Mouse (Mus musculus): Measurements from ENCODE around the gene Cfap221. TPM values are rescaled to one million over a fixed set of nuclear protein-coding genes. Genes with fewer than 3 reads are reported as not detected.
A peak's percentile ranks its signal among the peaks of the same experiment; 100 is the strongest.

Gene Cfap221
- polyA plus RNA-seq, 1 experiment from 2014 or later, result 0.32 TPM

GRCm38 (mm10) chr1:119893600-119893999 lies 103.4 kb downstream of the Cfap221 start:
- no peak for ATAC-seq (ENCODE audit: low FRiP score)
- no peaks in the 10 kb centered on the region for H3K27me3 ChIP-seq (ENCODE audit: control insufficient read depth, insufficient read depth, low read length)
- no peaks in the 10 kb centered on the region for H3K4me1 ChIP-seq (replicated peaks; ENCODE audit: control insufficient read depth, insufficient read depth, low read length)
- no peaks in the 10 kb centered on the region for H3K9me3 ChIP-seq (ENCODE audit: control insufficient read depth, low read length)
- 86% methylated on average over 3 of the region's 3 CpGs for WGBS
- no peak for DNase-seq (ENCODE audit: low spot score)
- H3K4me2 ChIP-seq (replicated peaks), result no peak overlapping the region
- no peak overlapping the region for H3K27ac ChIP-seq
- H3K36me3 ChIP-seq (replicated peaks; ENCODE audit: control insufficient read depth, insufficient read depth), result no peaks in the 10 kb centered on the region
- no peak overlapping the region for H3K4me3 ChIP-seq (replicated peaks; ENCODE audit: low read length)
- H3K9ac ChIP-seq, result no peak overlapping the region

GRCm38 (mm10) chr1:119892933-119893332 lies 104.1 kb downstream of the Cfap221 start:
- Histone ChIP-seq H3K9me3 (ENCODE audit: control insufficient read depth, low read length) (no peaks in the 10 kb centered on the region), H3K9ac (no peak overlapping the region), H3K27me3 (ENCODE audit: control insufficient read depth, insufficient read depth, low read length) (no peaks in the 10 kb centered on the region), H3K36me3 (replicated peaks; ENCODE audit: control insufficient read depth, insufficient read depth) (no peaks in the 10 kb centered on the region), H3K27ac (no peak overlapping the region), H3K4me1 (replicated peaks; ENCODE audit: control insufficient read depth, insufficient read depth, low read length) (no peaks in the 10 kb centered on the region), H3K4me2 (replicated peaks) (no peak overlapping the region), H3K4me3 (replicated peaks; ENCODE audit: low read length) (no peak overlapping the region)
- DNase-seq (ENCODE audit: low spot score) (no peak), ATAC-seq (ENCODE audit: low FRiP score) (no peak)
- 74% methylated on average over 6 of the region's 6 CpGs for WGBS

DNA sequence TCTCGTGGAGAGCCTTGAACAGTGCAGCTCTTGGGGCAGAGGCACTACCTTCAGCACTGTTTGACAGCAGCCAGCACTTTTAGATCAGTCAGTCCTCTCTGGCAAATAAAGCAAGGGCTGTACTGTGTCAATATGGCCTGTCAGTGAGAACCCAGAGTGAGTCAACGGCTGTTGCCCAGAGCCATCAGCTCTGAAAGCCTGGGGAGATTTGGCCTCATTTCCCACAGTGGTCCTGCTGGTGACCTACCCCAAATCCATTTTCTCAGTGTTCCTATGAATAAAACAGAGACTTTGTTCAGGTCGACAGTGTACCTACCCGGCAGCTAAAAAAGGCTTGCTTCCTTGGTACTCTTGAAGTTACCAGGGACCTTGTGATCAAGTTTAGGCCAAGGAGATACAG lies 105.2 kb downstream of the Cfap221 start:
- Histone ChIP-seq H3K4me3 (replicated peaks; ENCODE audit: low read length) (no peak overlapping the region), H3K36me3 (replicated peaks; ENCODE audit: control insufficient read depth, insufficient read depth) (no peaks in the 10 kb centered on the region), H3K4me1 (replicated peaks; ENCODE audit: control insufficient read depth, insufficient read depth, low read length) (no peaks in the 10 kb centered on the region), H3K27me3 (ENCODE audit: control insufficient read depth, insufficient read depth, low read length) (no peaks in the 10 kb centered on the region), H3K9me3 (ENCODE audit: control insufficient read depth, low read length) (no peaks in the 10 kb centered on the region), H3K27ac (no peak overlapping the region), H3K4me2 (replicated peaks) (no peak overlapping the region), H3K9ac (no peak overlapping the region)
- no peak for ATAC-seq (ENCODE audit: low FRiP score)
- WGBS, result 67% methylated on average over 4 of the region's 4 CpGs
- DNase-seq (ENCODE audit: low spot score), result no peak

GRCm38 (mm10) chr1:119891149-119891548 lies 105.9 kb downstream of the Cfap221 start:
- DNase-seq (ENCODE audit: low spot score) (no peak), ATAC-seq (ENCODE audit: low FRiP score) (no peak)
- Histone ChIP-seq H3K4me2 (replicated peaks) (no peak overlapping the region), H3K9ac (no peak overlapping the region), H3K4me1 (replicated peaks; ENCODE audit: control insufficient read depth, insufficient read depth, low read length) (no peaks in the 10 kb centered on the region), H3K27ac (no peak overlapping the region), H3K4me3 (replicated peaks; ENCODE audit: low read length) (no peak overlapping the region), H3K27me3 (ENCODE audit: control insufficient read depth, insufficient read depth, low read length) (no peaks in the 10 kb centered on the region), H3K9me3 (ENCODE audit: control insufficient read depth, low read length) (no peaks in the 10 kb centered on the region), H3K36me3 (replicated peaks; ENCODE audit: control insufficient read depth, insufficient read depth) (no peaks in the 10 kb centered on the region)
- 91% methylated on average over 9 of the region's 9 CpGs for WGBS

- Histone ChIP-seq H3K27ac (no peak overlapping the region), H3K4me1 (replicated peaks; ENCODE audit: control insufficient read depth, insufficient read depth, low read length) (no peaks in the 10 kb centered on the region), H3K36me3 (replicated peaks; ENCODE audit: control insufficient read depth, insufficient read depth) (no peaks in the 10 kb centered on the region), H3K4me2 (replicated peaks) (no peak overlapping the region), H3K9ac (no peak overlapping the region), H3K9me3 (ENCODE audit: control insufficient read depth, low read length) (no peaks in the 10 kb centered on the region), H3K4me3 (replicated peaks; ENCODE audit: low read length) (no peak overlapping the region), H3K27me3 (ENCODE audit: control insufficient read depth, insufficient read depth, low read length) (no peaks in the 10 kb centered on the region)
- DNase-seq (ENCODE audit: low spot score) (no peak), ATAC-seq (ENCODE audit: low FRiP score) (no peak)
- WGBS, result 82% methylated on average over 16 of the region's 16 CpGs
These were observed 107.7 kb downstream of the Cfap221 start for GRCm38 (mm10) chr1:119889347-119889746.

DNA sequence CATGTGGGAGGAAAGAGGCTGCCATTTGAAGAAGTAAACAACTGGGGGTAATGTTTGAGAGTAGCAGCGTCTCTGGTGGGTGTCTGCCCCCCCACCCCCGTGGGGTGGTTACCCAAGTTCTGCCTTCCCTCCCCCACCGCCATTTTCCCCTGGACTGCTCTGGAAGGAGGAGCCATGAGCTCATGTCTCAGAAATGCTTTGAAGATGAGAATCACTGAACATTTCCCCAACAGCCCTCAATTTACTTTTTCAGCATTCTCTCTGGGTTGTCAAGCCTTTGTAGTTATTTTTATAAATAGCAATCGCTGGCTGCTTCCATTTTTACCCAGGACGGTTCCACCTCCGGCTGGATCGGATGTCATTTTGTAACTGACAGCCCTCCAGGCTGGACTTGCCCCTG lies 110.7 kb downstream of the Cfap221 start:
- Histone ChIP-seq H3K27ac (no peak overlapping the region), H3K4me3 (replicated peaks; ENCODE audit: low read length) (no peak overlapping the region), H3K9me3 (ENCODE audit: control insufficient read depth, low read length) (no peaks in the 10 kb centered on the region), H3K4me2 (replicated peaks) (no peak overlapping the region), H3K9ac (no peak overlapping the region), H3K4me1 (replicated peaks; ENCODE audit: control insufficient read depth, insufficient read depth, low read length) (no peaks in the 10 kb centered on the region), H3K36me3 (replicated peaks; ENCODE audit: control insufficient read depth, insufficient read depth) (no peaks in the 10 kb centered on the region), H3K27me3 (ENCODE audit: control insufficient read depth, insufficient read depth, low read length) (no peaks in the 10 kb centered on the region)
- DNase-seq (ENCODE audit: low spot score) (no peak), ATAC-seq (ENCODE audit: low FRiP score) (no peak)
- WGBS, result 81% methylated on average over 7 of the region's 7 CpGs

GRCm38 (mm10) chr1:119884272-119884671 lies 112.8 kb downstream of the Cfap221 start:
- WGBS, result 87% methylated on average over 3 of the region's 3 CpGs
- no peak for ATAC-seq (ENCODE audit: low FRiP score)
- H3K4me3 ChIP-seq (replicated peaks; ENCODE audit: low read length), result no peak overlapping the region
- no peak overlapping the region for H3K27ac ChIP-seq
- H3K27me3 ChIP-seq (ENCODE audit: control insufficient read depth, insufficient read depth, low read length), result no peaks in the 10 kb centered on the region
- no peak overlapping the region for H3K4me2 ChIP-seq (replicated peaks)
- no peak for DNase-seq (ENCODE audit: low spot score)
- no peak overlapping the region for H3K9ac ChIP-seq
- H3K36me3 ChIP-seq (replicated peaks; ENCODE audit: control insufficient read depth, insufficient read depth), result no peaks in the 10 kb centered on the region
- no peaks in the 10 kb centered on the region for H3K9me3 ChIP-seq (ENCODE audit: control insufficient read depth, low read length)
- 0 out of 2 replicates have a peak, but pooled peaks cover 3% of the 10 kb centered on the region for H3K4me1 ChIP-seq (replicated peaks; ENCODE audit: control insufficient read depth, insufficient read depth, low read length)

- Histone ChIP-seq H3K27ac (peak overlapping the region; percentile 51), H3K9me3 (ENCODE audit: control insufficient read depth, low read length) (no peaks in the 10 kb centered on the region), H3K4me3 (replicated peaks; ENCODE audit: low read length) (no peak overlapping the region), H3K4me2 (replicated peaks) (no peak overlapping the region), H3K36me3 (replicated peaks; ENCODE audit: control insufficient read depth, insufficient read depth) (no peaks in the 10 kb centered on the region), H3K27me3 (ENCODE audit: control insufficient read depth, insufficient read depth, low read length) (no peaks in the 10 kb centered on the region), H3K4me1 (replicated peaks; ENCODE audit: control insufficient read depth, insufficient read depth, low read length) (0 out of 2 replicates have a peak, but pooled peaks cover 5% of the 10 kb centered on the region), H3K9ac (no peak overlapping the region)
- 58% methylated on average over 7 of the region's 7 CpGs for WGBS
- peak; percentile 76; the same call in 1 of the 2 replicates for ATAC-seq (ENCODE audit: low FRiP score)
- DNase-seq (ENCODE audit: low spot score), result peak; percentile 47
These were observed 118.1 kb downstream of the Cfap221 start for GRCm38 (mm10) chr1:119878909-119879308.

DNA sequence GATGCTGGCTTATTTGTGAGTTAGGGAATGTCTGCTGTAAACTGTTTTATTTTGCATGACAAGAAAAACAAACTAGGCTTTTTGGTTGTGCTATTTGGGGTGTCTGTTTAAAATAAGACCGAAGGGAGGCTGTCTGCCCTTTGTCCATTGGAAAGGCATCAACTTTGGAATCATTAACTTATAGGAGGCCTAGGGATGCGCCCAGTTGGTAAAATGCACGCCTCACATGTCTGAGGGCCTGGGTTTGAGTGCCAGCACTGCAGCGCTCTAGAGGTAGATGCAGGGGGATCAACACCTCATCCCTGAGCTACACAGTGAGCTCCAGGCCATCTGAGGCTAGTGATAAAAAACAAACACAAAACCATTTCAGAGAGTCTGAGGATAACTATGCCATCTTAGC lies 119.6 kb downstream of the Cfap221 start:
- no peaks in the 10 kb centered on the region for H3K27me3 ChIP-seq (ENCODE audit: control insufficient read depth, insufficient read depth, low read length)
- H3K9ac ChIP-seq, result no peak overlapping the region
- no peaks in the 10 kb centered on the region for H3K9me3 ChIP-seq (ENCODE audit: control insufficient read depth, low read length)
- WGBS, result 87% methylated on average over 4 of the region's 4 CpGs
- no peaks in the 10 kb centered on the region for H3K36me3 ChIP-seq (replicated peaks; ENCODE audit: control insufficient read depth, insufficient read depth)
- ATAC-seq (ENCODE audit: low FRiP score) (no peak), DNase-seq (ENCODE audit: low spot score) (no peak)
- no peak overlapping the region for H3K4me2 ChIP-seq (replicated peaks)
- H3K4me1 ChIP-seq (replicated peaks; ENCODE audit: control insufficient read depth, insufficient read depth, low read length), result 0 out of 2 replicates have a peak, but pooled peaks cover 5% of the 10 kb centered on the region
- no peak overlapping the region for H3K4me3 ChIP-seq (replicated peaks; ENCODE audit: low read length)
- no peak overlapping the region for H3K27ac ChIP-seq

Measured in hindbrain, embryonic 14.5 days (tissue).